Mouse (Mus musculus): ENCODE data around the gene Slc35e3.

Slc35e3 gene

GRCm38 (mm10) chr10:117776281-117777102, 30.3 kb upstream of the Slc35e3 start:
- no peak for DNase-seq (ENCODE audit: low spot score)

- peak; percentile 97 for DNase-seq (ENCODE audit: low spot score)
These were observed 29.4 kb upstream of the Slc35e3 start for GRCm38 (mm10) chr10:117775401-117776144.

DNA sequence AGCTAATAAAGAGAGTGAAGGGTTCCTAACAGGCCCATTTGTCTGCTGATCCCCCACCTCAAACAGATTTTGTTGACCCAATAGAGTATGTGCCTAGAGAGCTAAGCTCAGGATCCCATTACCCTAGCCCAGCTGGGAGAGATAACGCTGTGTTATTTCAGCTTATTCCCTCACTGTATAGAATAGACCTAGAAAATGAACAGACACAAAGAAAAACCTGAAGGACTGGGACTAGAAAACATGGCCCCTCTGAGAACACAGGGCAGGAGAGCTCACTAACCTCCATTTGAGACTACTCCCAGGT, 28.6 kb upstream of the Slc35e3 start:
- peak; percentile 96 for DNase-seq (ENCODE audit: low spot score)

DNA sequence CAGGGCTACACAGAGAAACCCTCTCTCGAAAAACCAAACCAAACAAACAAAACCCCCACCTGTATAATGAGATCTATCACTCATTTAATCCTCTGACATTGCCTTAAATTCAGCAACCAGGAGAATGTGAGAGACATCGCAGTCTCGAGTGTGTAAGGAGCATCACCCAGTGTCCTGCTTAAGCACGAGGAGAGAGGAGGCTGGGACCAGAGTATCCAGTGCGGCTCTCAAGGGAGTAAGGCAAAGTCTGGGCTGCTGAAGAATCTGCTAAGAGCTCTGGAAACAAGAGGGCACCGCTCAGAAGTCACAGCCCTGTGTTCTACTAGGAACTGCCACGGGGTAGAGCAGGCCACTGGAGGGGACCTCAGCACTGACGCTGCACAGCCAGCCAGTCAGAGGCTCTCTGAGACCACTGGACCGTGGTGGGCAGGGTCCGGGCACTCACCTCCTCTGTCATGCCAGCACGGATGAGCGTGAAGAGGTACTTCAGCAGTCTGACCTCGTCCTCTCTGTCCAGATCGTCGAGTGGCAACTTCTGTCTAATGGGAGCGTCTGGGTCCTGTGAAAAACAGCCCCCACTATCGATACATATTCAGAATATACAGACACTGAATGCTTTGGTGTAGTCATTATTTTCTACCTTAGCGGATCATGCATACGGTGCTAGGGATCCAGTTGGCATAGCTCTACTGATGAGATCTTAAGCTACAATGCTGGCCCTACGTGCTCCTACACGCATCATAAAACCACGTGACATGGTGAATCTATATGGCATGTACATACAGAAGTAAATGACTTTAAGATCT, 28.0 kb upstream of the Slc35e3 start:
- peak; percentile 96 for DNase-seq (ENCODE audit: low spot score)

- DNase-seq (ENCODE audit: low spot score): peak; percentile 96
These were observed 27.0 kb upstream of the Slc35e3 start for GRCm38 (mm10) chr10:117773106-117773720.

- DNase-seq (ENCODE audit: low spot score): peak; percentile 97
These were observed 26.4 kb upstream of the Slc35e3 start for GRCm38 (mm10) chr10:117772364-117773105.

- peak; percentile 95 for DNase-seq (ENCODE audit: low spot score)
These were observed 25.0 kb upstream of the Slc35e3 start for GRCm38 (mm10) chr10:117771131-117771510.

GRCm38 (mm10) chr10:117770286-117771130, 24.3 kb upstream of the Slc35e3 start:
- peak; percentile 96 for DNase-seq (ENCODE audit: low spot score)

- DNase-seq (ENCODE audit: low spot score): peak; percentile 95
These were observed 23.5 kb upstream of the Slc35e3 start for GRCm38 (mm10) chr10:117769541-117770285.

DNA sequence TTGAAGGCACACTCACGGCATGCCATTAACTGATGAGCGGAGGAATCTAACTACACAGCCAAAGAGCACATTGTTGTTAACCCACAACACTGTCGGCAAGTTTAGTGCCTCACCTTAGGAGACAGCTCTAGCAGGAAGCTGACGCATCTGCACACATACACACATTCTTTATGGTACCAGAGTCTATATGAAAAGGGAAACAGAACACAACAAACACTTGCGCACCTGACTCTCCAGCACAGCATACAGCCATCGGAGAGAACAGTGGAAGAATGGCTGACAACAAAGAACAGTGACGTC, 21.9 kb upstream of the Slc35e3 start:
- peak; percentile 95 for DNase-seq (ENCODE audit: low spot score)

GRCm38 (mm10) chr10:117767286-117768140, 21.3 kb upstream of the Slc35e3 start:
- DNase-seq (ENCODE audit: low spot score): peak; percentile 93

- peak; percentile 95 for DNase-seq (ENCODE audit: low spot score)
These were observed 20.7 kb upstream of the Slc35e3 start for GRCm38 (mm10) chr10:117766896-117767160.

GRCm38 (mm10) chr10:117766111-117766895, 20.1 kb upstream of the Slc35e3 start:
- peak; percentile 98 for DNase-seq (ENCODE audit: low spot score)

DNA sequence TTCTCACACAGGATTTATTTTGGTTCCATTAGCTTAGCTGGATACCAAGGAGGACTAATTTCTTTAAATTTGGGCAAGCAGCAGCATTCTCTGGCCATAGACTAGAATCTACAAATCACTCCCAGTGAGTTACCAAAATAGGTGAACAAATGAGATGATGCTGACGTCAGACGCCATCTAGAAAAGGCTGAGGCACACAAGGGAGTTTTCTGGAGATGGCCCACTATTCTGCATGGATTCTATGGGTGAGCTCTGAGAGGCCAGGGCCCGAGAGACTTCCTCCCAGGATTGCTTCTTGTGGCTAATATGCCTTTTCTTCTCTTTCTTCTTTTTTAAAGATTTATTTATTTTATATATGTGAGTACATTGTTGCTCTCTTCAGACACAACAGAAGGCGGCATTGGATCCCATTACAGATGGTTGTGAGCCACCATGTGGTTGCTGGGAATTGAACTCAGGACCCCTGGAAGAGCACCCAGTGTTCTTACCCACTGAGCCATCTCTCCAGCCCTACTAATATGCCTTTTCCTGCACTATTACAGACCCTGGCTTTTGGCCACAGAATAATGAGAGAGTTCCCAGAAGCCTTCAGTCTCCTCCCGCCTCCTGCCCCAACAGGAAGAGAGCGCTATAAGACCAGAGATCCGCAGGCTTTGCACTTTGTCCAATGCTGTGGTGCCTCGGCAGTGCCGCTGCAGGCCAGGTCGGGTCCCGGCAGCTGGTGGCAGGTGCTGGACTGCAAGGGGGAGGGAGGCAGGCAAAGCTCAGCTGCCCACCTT, 19.1 kb upstream of the Slc35e3 start:
- DNase-seq (ENCODE audit: low spot score): peak; percentile 96

- DNase-seq (ENCODE audit: low spot score): peak; percentile 98
These were observed 18.4 kb upstream of the Slc35e3 start for GRCm38 (mm10) chr10:117764598-117764997.

- peak; percentile 97 for DNase-seq (ENCODE audit: low spot score)
These were observed 17.5 kb upstream of the Slc35e3 start for GRCm38 (mm10) chr10:117763588-117764190.

DNA sequence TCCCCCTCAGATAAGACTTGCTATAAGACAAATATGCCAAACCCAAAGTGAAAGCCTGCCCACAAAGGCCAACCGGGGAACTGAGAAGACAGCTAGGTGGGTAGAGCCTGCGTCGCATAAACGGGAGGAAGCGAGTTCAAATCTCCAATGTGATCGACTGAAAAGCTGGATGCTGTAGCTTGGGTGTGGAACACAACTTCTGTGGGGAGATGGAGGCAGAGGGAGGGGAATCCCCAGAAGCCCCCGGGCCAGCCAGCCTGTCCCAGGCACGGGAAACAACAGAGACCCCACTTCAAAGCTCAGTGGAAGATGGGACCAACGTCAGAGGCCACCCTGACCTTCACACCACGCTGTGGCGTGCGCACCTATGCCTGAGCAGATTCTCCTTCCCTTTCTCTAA, 16.8 kb upstream of the Slc35e3 start:
- peak; percentile 95 for DNase-seq (ENCODE audit: low spot score)
